Mouse (Mus musculus): ENCODE results near the gene Grik1.

The Grik1 gene

GRCm38 (mm10) chr16:88290132-88290772 is at the start of gene Grik1:
Gene Grik1 (minus strand): TSS chr16:88290265.
- DNase-seq (ENCODE audit: low spot score), result no peak

GRCm38 (mm10) chr16:88294209-88294608 is 4.1 kb upstream of the Grik1 start:
- no peak for DNase-seq (ENCODE audit: low spot score)

GRCm38 (mm10) chr16:88289421-88290081 is 514 bp downstream of the Grik1 start:
- no peak for DNase-seq (ENCODE audit: low spot score)

GRCm38 (mm10) chr16:88258407-88258806 is 31.7 kb downstream of the Grik1 start:
- DNase-seq (ENCODE audit: low spot score), result no peak

- no peak for DNase-seq (ENCODE audit: low spot score)
Observed at GRCm38 (mm10) chr16:88257072-88257471, 33.0 kb downstream of the Grik1 start.

- no peak for DNase-seq (ENCODE audit: low spot score)
Observed at GRCm38 (mm10) chr16:88256101-88256500, 34.0 kb downstream of the Grik1 start.

- DNase-seq (ENCODE audit: low spot score), result no peak
Observed at GRCm38 (mm10) chr16:88252676-88253075, 37.4 kb downstream of the Grik1 start.

GRCm38 (mm10) chr16:88251049-88251448 is 39.0 kb downstream of the Grik1 start:
- DNase-seq (ENCODE audit: low spot score), result no peak

GRCm38 (mm10) chr16:88249825-88250224 is 40.2 kb downstream of the Grik1 start:
- DNase-seq (ENCODE audit: low spot score), result no peak

- DNase-seq (ENCODE audit: low spot score), result no peak
Observed at GRCm38 (mm10) chr16:88247586-88247985, 42.5 kb downstream of the Grik1 start.

GRCm38 (mm10) chr16:88244658-88245057 is 45.4 kb downstream of the Grik1 start:
- DNase-seq (ENCODE audit: low spot score), result no peak

GRCm38 (mm10) chr16:88225616-88226015 is 64.4 kb downstream of the Grik1 start:
- DNase-seq (ENCODE audit: low spot score), result no peak

GRCm38 (mm10) chr16:88221932-88222331 is 68.1 kb downstream of the Grik1 start:
- DNase-seq (ENCODE audit: low spot score), result no peak

- no peak for DNase-seq (ENCODE audit: low spot score)
Observed at GRCm38 (mm10) chr16:88212531-88212930, 77.5 kb downstream of the Grik1 start.

GRCm38 (mm10) chr16:88211852-88212251 is 78.2 kb downstream of the Grik1 start:
- DNase-seq (ENCODE audit: low spot score), result no peak

GRCm38 (mm10) chr16:88204400-88204799 is 85.7 kb downstream of the Grik1 start:
- peak; percentile 10 for DNase-seq (ENCODE audit: low spot score)

GRCm38 (mm10) chr16:88203985-88204384 is 86.1 kb downstream of the Grik1 start:
- DNase-seq (ENCODE audit: low spot score), result no peak

- no peak for DNase-seq (ENCODE audit: low spot score)
Observed at GRCm38 (mm10) chr16:88187433-88188037, 102.5 kb downstream of the Grik1 start.

- no peak for DNase-seq (ENCODE audit: low spot score)
Observed at GRCm38 (mm10) chr16:88178813-88179212, 111.3 kb downstream of the Grik1 start.

GRCm38 (mm10) chr16:88177364-88177763 is 112.7 kb downstream of the Grik1 start:
- DNase-seq (ENCODE audit: low spot score), result no peak

- peak; percentile 1 for DNase-seq (ENCODE audit: low spot score)
Observed at GRCm38 (mm10) chr16:88174083-88174721, 115.9 kb downstream of the Grik1 start.

- DNase-seq (ENCODE audit: low spot score), result no peak
Observed at GRCm38 (mm10) chr16:88166547-88166946, 123.5 kb downstream of the Grik1 start.

- DNase-seq (ENCODE audit: low spot score), result no peak
Observed at GRCm38 (mm10) chr16:88142574-88142973, 147.5 kb downstream of the Grik1 start.
